Mouse (Mus musculus) lung, postnatal 14 days (tissue): ENCODE data around the gene Lrig1.

Experiments
- DNase-seq: peaks from one replicate; pipeline ENCODE4 v3.0.0; 2021

Gene Lrig1

DNA sequence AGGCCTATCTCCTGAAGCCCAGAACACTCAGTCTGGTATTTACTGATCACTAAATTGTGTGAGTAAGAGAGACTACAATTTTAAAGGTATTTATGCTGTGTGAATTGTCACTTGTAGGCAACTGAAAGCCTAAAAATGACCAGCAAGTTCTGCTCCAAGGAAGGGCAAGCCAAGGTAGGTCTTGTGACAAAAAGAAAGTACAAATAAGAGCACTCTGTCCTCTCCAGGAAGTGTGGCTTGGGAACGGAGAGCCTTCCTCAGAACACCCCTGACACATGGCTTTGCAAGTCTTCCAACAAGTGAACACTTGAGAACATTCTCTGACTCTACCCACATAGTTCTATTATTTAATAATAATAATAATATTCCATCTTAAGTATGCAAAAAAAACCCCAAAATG is 2.5 kb downstream of the Lrig1 start:
- no peak for DNase-seq

DNA sequence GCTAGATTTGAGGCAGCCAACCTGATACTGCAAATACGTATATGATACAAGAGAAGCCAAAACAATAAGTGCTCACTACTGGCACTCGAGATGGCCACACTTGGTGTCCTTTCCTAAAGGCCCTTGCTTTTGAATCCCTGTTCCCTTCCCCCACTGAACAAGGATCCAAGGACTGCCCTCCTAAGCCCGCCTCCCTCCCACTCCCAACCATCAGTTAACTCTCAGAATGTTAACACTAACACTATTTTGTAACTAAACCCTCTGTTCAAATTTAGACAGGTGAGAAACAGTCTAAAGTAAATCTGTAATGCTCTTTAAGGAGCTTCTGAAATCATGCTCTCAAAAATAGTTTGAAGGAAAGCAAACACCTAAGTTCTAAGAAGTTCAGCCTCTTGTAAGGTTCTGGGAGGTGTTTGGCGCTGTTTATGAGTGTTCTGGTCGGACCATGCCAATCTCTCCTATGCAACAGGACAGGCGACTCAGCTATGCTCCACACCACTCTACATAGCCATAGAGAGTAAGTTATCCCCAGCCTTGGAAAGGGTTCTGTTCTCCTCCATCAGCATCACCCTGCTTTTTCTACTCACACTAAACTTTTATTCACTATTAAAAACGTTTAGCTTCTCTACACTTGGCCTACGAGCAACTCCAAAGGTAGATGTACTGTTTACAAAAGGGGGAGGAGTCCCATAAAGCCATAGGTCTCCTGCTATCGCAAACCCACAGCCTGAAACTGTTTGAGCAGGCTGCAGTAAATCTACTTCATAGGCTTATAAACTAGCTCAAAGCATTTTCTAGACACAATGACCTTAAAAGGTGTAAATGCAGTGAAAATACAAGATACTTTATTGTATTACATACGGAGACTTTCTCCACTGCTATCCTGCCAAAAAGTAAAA is 3.5 kb downstream of the Lrig1 start:
- no peak for DNase-seq

DNA sequence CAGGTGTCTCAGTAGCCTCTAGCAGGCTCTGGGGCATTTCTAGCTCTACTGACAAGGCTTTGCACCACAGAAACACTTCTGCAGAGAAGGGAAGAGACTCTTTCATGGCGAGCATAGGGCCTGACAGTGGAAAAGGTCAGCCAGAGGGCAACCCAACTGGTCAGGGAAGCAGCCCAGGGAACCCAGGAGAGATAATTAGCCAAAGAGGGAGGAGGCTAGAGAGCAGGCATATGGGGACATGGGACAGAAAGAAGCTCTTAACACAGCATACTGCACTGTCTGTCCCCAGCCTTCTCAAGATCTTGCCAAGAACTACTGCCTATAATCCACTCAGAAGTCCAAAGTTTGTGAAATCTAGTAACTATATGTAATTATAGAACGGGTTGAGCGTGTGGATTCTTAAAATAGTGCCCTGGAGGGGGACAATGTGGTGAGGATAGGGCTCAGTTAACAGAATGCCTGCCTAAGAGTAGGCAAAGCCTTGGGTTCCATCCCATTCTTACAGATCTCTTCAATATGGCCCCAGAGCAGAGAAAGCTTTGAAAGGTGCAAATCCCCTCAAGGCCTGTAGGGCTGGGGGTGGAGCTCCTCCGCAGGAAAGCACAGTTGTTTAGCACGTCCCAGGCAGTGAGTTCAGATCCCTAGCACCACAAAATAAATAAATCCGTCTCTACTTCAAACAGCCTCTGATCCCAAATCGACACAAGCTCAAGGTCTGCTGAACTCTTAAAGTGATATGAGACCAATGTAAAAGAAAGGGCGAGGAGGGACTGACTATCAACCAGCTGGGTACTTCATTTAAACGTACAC is 4.6 kb downstream of the Lrig1 start:
- DNase-seq: no peak

DNA sequence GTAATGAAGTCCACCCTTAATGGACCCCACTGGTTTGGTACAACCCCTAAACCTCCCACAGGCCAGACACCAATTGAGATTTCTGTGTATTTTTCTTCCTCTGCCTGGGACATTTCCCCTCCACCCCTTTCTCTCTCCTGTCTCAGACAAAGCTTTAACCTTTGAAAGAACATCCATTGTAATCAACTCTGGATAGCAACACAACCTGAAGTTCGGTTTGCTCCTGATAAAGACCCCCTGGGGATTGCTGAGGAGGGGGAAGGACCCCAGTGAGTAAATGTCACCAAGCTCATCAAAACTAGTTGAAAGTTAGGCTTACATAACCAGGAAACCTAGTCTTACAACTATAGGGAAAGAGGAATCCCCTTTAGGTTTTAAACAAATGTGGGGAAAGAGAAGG is 5.5 kb downstream of the Lrig1 start:
- DNase-seq: no peak

DNA sequence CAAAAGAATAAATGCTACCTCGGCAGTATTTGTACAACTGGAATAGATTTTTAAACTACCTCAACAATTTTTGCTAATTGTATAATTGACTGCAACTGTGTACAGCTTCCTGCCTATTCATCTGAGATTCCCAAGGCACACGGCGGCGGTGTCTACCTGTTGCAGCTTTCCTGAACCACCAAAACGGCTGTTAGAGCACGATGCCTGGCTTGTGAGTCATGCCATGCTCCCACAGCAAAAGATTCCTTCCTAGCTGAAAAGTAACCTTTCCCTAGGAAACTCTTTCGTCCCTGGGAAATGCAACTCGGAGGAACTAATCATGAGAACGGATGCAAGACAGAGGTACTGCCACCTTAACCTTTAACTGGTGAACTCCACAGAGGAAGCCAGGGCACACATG is 6.9 kb downstream of the Lrig1 start:
- no peak for DNase-seq

DNA sequence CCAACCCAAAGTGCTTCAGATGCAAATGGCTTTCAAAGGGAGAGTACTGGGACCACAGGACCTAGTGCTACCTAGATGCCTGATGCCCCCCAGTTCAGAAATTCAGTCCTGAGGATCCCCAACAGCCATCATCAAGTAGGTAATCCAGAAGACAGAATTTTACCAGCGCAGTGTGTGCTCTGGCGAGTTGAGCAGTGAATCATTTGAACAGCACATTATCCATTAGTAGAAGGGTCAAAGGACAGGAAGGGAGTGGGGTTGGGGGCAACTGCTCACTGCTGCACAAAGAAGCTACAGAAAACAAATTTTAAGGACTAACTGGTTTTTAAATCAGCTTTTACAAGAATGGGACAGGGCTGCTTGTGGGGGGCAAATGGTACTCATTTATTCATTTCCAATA is 8.0 kb downstream of the Lrig1 start:
- DNase-seq: no peak

DNA sequence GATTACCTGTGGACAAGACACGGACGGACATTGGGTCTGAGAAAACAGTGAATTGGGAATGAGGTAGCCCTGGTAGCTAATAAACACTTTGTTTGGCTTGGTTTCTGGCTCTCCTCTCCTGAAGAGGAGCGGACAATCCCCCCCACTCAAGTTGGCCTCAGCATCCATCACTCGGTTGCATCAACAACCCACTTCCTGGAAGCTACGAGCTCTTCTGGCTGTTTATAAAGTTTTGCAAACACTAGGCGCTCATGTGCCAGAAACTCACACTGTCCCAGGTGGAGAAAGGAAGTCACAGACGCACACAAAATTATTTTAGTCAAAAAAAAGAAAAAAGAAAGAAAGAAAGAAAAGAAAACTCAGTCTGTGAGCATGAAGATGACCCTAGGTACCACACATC is 9.7 kb downstream of the Lrig1 start:
- DNase-seq: no peak

DNA sequence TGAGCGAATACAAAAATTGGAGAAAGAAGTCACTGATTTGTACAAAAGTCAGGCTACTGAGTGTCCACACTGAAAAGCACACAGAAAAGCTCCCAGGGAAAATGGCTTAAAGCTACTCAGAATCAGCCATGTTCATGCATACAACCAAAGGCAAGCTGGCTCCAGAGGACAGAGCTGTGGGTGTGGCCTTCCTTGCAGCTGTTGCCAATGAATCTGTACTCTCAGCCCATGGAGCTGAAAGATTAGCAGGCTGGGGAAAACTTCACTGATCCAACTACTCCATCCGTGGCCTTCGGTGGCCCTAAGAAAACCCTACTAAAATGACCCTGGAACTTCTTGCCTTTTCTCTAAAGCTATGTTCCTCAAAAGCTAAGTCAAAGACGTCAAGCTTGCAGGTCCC is 11.2 kb downstream of the Lrig1 start:
- DNase-seq: peak; percentile 29

DNA sequence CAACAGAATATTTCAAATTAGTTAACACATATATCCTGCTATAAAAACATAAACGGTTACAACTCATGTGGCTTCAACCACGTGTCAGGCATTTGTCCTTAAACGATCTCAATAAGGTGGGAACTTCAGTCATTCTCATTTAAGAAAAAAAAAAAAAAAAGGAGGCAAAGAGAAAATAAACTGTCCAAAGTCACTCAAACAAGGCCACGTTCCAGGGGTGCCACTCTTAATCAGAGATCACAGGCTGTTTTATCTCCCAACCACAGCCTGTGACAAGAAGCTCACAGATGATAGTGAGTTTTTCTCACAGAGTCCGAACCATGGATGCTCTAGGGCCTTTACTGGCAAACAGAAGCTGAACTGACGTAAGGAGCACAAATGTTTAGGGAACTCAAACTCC is 13.9 kb downstream of the Lrig1 start:
- DNase-seq: no peak

DNA sequence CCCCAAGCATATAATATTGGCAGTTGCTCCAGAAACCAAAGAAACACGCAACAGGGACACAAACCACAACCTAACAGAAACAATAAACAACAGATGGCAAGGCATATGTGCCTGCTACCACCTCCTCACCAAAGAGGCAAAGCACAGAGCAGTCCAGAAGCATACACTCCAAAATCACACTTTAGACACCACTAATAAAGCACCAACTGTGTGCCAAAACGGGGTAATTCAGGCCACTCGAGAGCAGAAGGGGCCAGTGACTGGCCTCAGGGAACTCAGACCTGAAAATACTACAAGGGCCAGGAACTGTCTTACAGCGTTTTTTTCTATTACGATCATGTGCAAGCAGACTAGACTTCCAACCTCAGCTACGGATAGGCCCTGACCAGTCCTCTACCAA is 14.3 kb downstream of the Lrig1 start:
- DNase-seq: no peak

DNA sequence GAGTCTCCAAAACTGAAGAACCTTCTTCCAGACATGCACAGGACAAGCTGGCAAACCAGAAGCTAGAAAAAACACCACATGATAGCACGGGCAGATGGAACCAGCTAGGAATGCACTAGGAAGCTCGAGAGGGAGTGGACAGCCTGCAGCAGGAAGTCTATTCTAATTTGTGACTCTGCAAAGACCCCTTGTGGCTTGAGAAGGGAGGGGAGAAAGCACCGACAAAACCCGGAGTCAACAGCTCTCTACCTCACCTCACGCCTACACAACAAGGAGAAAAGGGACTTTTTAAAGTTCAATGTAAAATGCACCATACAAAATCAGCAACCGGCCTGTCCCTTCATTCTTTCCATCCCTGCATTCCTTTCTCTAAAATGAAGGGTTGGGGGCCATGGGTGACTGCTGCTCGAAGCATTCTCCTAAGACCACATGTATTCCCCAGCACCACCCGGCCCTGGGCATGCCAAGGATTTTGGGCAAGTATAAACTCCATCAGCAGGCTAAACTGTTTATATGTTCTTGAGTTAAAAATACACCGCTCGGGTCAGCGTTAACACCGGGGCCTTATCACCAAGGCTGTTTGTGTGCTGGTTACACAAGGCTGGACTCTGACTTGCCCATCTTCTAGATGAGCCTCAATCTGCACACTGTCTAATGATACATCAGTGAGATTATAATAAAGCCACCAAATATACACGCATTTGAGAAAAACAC is 15.0 kb downstream of the Lrig1 start:
- no peak for DNase-seq

DNA sequence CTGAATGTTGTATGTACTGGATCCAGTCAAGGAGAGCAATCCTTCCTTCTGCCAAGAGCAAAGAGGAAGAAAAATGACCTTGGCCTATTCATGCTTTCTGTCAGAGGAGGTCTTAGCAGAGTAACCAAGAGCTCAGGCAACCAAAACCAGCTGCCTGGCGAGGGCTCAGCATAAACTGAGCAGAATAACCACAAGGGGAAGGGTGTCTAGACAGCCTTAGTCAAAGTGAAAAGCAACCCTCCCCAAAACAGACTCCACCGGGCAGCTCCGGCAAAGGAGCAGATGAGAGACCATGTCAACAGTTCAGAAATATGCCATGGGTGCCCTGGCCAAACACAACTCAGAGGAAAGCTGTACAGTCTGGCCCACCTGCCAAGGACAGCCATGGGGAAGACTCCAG is 16.3 kb downstream of the Lrig1 start:
- no peak for DNase-seq

DNA sequence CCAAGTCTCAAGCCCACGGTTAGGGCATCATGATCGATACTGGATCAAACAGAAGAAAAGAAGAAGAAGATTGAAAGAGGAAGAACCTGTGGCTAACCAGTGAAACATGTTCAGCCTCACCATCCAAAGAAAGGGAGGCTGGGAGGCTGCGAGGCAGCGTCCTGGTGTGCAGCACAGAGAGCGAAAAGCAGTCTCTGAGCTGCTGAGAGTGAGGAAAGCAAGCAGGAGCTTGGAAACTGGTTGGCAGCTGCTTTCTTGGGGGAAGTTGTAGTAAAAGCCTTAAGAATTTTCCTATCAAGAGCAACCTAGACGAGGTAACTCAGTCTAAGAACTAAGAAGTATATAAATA is 17.7 kb downstream of the Lrig1 start:
- DNase-seq: no peak

DNA sequence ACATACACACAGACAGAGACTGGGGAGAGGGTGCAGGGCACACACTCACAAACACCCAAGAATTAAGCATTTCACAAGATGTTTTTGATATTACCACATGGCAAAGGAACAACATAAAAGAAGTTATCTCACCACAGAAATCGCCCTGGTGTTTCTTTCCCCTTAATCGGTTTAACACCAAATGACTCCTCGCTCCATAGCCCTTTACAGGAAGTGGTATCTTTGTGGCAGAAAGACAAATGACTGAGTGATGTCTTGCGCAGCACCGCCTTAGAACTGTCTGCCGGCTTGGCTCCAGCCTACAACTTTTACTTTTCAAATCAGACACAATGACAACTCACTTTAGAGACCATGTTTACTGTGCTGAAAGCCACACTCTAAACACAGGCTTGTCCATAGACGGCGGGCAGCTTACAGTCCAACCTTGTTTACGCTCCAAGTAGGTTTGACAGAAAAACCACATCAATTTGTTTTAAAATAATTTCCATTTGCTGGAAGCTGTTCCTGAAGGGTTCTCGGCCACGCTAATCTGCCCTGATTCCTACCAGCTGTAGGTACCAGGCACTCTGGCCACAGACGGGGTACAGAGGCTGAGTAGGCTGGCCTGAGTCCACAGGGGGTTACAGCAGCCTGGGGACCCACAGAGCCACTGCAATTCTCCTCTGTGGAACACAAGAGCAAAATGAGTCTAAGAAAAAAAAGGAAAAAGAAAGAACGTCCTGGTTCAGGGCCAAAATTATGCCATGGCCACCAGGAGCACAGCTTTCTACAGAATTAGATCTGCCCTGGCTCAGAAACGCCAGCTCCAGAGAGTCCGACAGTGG is 18.3 kb downstream of the Lrig1 start:
- DNase-seq: no peak

DNA sequence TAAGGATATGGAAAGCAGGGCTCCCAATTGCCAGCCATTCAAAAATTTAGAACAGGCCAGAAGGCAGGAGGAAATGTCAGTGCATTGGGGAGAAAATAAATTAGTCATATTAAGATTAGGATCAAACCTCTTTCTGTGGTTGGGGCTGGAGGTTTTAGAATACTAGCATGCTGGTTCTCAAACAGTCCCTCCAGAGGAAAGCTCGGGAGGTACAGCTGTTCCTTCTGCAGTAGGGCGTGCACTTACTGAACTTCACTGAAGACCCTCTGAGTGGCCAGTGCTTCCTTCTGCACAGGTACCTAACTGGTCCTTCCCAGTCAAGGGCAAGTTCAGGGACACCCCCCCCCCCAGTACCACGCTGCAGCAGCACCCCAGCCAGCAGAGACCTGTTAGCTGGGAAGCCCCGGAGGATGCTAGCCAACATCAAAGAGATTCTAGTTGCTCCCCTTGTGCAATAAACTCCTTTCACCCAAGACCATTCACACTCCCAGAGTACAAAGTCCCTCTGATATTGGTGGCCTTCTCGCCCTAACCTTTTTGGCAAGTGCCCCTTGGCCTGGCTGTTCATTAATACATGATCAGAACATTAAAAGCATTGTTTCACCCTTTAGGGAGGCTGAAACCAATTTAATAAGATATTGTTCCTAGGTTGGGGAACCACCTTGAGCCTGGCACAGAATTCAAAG is 19.1 kb downstream of the Lrig1 start:
- DNase-seq: no peak

DNA sequence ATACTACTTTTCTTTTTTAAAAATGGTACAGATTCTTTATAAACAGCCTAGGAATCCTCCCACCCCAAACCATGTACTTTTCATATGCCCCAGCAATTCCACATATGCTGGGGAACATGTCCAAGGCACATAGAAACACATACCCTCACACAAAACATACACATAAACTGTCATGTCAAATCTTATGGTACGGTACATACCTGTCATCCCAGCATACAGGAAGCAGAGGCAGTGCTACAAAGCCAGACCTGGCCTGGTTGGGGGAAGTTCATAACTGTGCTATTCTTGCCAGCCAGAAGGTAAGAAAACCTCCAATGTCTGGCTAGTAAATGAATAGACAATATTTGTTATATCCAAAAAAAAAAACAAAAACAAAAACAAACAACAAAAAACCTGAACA is 20.7 kb downstream of the Lrig1 start:
- DNase-seq: no peak

DNA sequence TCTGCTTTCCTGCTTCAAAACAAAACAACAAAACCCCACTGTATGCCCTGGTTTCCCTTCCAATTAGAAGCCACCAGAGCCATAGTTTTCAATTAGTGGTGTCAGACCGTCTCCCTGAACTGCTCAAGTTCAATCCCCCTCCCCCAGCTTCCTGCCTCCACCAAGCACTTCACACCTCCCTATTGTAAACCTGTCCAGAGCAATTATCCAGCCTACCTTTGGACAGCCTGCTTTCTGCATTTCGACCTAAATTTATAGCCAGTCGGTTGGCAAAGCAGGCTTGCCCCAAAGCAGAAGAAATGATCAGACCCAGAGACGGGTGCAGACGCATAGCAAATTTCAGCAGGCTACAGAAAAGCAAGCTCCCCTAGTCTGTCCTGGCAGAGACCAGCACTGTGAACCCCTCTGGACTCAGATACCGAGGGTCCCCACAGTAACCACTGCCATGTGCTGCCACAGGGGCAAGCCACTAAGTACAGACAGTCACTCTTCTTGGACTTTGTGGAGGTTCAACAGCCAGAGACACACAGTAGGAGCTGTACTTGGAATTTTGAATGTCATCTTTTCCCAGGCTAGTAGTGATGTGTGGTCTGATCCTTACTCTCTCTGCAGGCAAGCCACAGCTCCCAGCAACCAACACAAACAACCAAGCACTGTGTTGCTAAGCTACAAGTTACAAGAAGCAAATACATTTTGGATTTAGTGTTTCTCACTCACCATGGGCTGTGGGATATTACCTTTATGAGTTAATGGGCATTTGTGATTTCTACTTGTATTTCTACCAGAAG is 21.4 kb downstream of the Lrig1 start:
- no peak for DNase-seq

DNA sequence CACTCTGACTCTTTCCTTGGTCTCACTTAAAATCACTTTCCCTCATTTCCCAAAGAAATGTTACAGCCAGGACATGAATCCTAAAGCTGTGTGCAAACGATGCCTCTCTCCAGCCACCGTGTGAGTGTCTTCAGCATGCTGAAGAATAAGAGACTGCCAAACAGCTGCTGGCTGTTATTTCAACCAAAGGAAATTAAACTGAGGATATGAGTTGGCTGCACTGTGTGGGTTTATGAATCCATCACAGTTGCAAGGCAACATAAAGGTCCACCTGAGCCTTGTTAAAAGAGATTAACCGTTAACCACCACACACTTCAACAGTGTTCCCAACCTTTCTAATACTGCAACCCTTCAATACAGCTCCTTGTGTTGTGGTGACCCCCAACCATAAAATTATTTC is 22.5 kb downstream of the Lrig1 start:
- no peak for DNase-seq

DNA sequence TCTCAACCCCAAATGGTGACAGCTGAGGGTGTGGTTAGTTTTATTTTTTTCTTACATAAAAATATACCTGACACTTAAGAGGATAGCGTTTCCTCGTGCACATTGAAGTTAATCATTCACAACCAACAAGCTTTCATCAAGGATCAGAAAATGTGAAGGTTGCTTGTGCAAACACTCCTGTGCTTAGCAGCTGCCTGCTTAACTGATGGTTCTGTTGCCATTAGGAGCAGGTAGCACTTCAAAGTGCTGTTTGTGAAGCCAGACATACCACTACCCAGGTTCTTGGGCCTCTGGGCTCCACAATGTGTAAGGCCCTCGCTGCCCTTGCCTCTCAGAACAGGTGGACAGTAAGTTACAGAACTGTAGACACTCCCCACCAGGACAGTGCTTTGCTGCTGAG is 23.1 kb downstream of the Lrig1 start:
- DNase-seq: no peak

DNA sequence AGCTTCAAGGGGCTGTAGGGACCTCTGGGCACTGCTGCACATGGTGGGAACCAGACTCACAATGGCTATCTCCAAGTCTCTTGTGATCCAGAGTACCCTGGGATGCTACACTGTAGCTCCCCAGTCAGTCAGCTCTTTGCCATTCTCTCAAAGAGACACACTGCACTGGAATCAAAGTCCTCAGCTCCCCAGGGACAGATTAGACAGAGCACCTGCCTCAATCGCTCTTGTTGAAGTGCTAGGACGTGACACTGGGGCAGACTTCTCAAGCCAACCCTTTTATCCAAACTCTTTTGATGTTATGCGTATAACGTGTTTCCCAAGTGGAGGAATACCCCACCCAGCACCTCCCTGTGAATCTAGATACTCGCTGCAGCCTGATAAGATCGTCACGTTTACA is 23.7 kb downstream of the Lrig1 start:
- DNase-seq: no peak

DNA sequence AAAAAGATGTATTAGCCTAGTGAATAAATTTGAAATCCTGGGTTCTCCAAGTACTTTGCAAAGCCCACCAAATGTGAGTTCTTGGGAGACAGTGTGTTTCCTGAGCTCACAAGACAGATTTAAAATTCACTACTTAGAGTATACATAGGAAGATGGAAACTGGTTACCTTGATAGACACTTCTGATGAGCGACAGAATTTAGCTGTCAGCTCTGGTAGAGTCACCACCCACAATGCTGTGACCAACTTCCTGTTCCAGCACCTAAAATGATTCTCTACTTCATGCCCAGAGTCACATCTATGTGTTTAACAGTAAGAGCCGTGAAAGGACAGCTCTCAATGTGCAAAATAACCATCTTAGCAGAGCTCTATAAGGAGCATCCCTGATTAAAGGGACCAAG is 27.5 kb downstream of the Lrig1 start:
- no peak for DNase-seq
